Mouse (Mus musculus) frontal cortex, postnatal 10 days (tissue): ENCODE results near the gene Ptpn13.

Experiments used
- DNase-seq, 2 experiments: peaks; one replicate each; pipeline ENCODE4 v3.0.0; 2022; ENCODE audit warnings: low spot score in 2 of 2, mixed read lengths in 1 of 2

The Ptpn13 gene

DNA sequence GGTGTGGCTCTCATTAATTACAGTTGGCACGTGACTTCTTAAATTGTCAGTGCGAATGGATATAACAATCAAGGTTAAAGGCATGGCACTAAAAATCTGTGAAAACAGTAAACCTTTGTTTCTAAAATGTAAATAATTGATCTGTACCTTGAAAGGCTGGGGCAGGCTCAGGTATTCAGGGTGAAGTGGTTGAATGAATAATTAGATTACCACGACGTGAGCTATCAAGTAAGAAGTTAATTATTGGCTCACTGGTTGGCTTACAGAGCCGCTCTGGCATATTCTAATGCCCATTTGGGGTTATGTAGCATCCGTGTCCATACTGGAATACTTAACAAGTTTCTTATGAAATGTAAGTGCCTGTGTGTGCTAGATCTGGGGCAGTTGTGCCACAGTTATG, 92.6 kb downstream of the Ptpn13 start:
- DNase-seq: no peak

DNA sequence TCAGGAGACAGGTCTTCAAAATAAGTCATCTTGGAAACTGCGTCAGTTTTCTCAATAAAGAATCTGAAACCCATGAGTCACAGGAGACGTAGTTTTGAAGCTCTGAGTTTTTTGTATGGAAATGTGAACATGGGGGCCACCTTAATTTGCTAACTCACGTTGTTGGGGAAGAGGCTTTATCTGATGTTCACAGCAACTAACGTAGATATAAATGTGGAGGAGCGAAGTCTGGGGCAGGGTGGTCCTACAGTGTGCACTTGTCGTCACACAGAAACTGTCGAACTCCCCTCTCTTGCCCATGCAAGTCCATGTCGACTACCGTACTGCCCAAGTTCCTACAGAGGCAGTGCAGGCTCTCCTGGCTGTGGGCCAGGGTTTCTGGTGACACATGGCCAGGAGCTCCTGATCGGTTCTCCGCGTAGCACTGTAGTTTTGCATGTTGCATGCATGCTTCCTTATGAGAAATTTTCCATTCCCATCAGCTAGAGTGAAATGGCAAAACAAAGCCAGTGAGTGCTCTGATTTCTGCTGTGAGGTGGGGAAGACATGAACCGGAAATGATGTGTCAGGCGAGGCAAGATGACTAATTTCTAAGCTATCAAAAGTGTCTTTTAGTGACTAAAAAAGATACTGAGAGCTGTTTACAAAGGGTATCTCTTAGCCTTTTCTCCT, 93.9 kb downstream of the Ptpn13 start:
- no peak for DNase-seq

DNA sequence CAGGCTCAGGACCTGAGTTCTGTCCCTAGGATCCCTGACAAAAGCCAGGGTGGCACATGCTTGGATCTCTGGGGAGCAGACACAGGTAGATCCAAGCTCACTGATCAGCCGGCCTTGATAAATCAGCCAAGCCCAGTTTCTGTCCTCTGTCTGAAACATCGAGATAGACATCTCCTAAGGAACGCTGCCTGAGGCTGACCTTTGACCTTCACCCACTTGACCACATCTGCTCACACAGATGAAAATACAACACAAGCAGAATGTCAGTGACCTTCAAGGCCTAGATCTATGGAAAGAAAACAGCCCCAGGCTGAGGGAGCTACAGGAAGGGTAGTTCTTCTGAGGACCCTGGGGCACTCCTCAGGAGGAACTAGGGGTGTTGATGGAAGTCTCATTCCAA, 97.4 kb downstream of the Ptpn13 start:
- DNase-seq: no peak

DNA sequence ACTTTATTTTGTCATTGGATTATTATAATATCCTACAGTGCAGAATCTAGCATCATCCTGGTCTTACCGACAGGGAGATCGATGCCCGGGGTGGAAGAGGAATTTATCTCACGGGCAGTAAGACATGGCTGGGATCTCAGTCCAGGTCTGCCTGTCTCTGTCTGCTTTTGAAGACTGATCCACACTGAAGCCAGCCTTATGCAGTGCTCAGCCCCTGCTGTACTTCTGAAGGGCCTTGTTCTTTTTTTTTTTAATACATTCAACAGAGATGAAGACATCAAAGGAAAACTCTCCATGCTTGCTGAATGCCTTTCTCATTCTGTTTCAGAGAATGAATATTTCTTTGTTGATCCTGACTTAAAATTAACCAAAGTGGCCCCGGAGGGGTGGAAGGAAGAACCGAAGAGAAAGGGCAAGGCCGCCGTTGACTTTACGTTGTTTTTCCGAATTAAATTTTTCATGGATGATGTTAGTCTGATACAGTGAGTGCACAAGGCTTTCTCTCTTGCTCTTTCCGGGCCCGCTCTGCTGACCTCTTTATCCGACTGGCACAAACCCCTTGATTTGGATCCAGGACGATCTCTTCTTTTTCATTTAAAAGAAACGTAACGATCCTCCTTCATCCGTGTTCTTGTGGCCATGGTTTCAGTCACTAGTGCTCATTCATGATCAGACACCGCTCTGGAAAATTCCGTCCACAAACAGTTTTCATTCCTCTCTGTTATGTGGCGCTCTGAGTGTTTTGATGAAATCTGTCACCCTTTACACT, 101.9 kb downstream of the Ptpn13 start:
- no peak for DNase-seq

DNA sequence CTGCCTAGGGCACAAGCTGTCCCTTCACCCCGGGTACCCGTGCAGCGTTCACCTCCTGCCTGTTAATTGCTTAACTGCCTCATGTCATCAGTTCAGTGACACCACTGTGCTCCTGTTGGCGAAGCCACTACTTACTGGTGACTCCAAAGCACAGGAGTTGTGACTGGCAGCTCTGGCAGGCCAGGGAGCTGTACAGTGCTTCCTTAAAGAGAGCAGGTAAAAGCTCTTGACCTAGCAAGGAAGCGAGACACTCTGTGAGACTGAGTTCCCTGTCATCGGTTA, 102.4 kb downstream of the Ptpn13 start:
- no peak for DNase-seq

DNA sequence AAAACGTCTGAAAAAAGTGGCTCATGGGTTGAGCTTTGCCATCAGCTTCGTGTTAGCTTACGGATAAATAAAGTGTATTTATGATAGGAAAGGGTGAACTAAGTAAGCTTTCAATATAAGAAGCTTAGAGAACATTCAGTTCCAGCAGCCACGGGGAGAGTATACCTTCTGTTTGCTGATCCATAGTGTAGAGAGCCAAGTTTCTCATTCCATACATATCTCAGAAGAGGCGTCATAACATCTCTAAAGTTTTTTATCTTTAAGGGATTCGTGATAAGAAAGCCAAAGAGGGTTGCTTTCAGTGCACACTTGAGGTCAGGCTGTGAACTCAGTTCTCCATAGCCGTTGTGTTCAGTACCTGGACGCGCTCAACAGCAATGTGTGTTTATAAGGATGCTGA, 105.2 kb downstream of the Ptpn13 start:
- DNase-seq: no peak

DNA sequence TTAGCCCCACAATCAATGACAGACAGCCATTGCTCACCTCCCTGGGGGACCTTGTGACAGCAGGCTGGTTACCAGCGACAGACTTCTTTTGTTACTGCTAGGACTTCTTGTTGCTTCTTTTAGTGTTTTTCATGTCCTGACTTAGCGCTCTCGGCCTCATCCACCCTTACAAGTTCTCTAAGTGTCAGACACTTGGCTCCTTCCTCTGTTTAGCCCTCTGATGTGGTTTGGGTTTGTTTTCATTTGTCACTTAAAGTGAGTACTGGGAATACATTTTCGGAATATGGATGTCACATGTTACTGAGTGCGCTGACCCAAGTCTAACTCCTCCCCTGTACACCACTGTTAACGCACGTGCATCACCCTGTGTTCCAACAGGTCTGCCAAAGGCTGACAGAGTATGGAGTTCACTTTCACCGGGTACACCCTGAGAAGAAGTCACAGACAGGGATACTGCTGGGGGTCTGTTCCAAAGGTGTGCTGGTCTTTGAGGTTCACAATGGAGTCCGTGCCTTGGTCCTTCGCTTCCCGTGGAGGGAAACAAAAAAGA, 107.9 kb downstream of the Ptpn13 start:
- DNase-seq: no peak

DNA sequence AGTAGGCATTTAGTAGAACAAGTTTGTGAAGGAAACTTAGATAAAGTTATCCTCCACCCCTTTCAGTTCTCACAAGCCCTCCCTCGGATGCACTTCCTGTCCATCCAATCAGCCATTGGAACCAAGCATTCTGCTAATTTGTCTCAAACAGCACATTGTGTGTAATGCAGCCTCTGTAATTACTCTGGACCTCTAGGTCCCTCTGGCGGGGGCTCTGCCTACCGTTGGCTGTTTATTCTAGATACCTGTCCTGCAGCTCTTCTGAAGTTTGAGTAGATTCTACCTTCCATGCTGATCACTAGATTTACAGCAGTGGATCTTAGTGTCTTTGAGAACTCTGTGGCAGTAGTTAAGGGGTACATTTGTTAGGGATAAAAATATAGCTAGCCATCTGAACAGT, 109.5 kb downstream of the Ptpn13 start:
- no peak for DNase-seq

DNA sequence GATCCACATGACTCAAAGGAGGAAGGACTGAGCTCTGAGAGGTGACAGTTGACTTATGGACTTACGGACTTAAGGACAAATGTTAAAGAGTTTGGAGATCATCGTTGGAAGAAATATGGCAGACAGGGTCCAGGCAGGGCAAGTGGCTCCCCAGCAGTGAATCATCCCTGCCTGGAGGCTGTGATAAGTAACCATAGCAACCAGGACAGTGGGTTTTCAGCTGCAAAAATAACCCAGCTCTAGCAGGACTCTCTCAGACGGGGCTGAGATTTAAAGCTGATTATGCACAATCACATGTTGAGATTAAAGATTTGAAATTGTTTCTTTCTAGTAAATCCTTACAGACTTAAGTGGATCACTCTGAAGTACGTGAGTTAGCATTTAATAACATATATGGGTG, 112.4 kb downstream of the Ptpn13 start:
- DNase-seq: no peak

DNA sequence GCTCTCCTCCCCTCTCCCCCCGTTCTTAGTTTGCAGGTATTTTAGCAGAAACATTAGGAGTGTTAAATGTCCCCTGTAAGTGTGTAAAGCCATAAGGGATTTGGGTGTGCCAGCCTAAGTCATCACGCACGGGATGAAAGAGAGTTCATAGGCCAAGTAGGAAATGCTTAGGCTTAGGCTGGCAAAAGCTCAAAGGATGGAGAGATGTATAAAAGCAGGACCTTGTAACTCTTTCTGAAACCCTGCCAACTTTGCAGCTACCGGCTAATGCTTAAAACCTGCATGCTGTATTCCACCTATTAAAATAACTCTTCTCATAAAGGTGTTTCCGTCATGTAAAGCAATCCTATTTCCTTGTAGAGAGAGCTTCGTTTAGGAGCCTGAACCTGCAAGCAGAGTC, 115.6 kb downstream of the Ptpn13 start:
- DNase-seq: no peak

DNA sequence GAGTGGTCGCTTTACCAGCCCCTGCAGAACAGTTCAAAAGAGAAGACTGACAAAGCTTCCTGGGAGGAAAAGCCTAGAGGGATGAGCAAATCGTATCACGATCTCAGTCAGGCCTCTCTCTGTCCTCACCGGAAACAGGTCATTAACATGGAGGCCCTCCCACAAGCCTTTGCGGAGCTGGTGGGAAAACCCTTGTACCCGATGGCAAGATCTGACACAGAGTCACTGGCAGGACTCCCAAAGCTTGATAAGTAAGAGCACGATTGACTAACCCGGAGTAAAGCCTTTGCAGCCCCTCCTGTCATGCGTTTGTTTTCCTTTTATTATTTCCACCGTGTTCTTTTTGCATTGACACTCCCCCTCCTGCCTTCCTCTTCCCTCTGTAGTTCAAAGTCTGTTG, 116.1 kb downstream of the Ptpn13 start:
- DNase-seq: no peak

DNA sequence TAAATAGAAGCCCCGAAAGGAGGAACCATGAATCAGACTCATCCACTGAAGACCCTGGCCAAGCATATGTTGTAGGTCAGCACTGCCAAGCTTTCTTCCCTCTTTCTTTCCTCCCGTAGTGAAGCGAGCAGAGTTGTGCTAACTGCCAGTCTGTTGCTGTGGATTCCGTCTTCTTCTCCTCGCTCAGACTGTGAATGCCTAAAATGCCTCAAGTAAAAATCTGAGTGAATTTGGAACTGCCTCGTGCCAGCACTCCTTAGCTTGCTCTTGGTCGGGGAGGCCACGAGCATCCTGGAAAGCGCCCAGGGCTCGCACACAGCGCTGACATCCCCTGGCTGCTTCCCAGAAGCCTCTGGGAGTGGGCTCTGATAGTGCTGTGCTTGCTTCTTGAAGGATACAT, 116.5 kb downstream of the Ptpn13 start:
- DNase-seq: no peak

DNA sequence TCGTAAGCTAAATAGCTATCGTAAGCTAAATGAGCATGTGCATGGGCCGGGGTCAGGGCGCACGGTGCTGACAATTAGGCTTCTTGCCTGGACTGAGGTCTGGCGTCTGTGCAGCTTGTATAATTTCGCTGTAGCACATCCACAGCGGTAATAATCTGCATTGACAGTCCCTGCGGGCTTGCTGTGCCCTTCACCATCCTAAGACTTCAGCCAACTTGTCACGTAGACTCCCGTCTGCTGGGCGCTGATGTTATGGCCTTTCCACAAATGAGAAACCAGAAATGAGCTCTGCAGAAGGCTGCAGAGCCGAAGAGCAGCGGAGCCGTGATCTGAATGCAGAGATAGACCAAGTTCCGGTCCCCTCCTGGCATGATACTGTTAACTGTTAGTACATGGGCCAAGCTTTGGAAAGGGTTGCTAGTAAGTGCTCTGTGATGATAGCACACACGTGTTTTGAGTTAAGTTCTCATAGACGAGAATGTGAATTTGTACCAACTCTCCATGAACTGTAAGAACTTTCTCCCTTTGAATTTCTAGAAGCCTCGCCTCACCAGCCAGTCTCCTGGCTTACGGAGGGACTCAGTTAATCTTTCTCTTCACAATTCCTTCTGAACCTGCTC, 120.5 kb downstream of the Ptpn13 start:
- DNase-seq: no peak

DNA sequence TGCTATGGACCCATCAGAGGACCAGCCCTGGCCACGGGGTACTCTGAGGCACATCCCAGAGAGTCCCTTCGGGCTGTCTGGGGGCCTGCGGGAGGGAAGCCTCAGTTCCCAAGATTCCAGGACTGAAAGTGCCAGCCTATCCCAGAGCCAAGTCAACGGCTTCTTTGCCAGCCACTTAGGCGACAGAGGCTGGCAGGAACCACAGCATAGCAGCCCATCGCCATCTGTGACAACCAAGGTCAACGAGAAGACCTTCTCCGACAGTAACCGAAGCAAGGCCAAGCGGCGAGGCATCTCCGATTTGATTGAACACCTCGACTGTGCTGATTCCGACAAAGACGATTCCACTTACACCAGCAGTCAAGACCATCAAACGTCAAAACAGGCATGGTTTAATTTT, 129.8 kb downstream of the Ptpn13 start:
- no peak for DNase-seq

DNA sequence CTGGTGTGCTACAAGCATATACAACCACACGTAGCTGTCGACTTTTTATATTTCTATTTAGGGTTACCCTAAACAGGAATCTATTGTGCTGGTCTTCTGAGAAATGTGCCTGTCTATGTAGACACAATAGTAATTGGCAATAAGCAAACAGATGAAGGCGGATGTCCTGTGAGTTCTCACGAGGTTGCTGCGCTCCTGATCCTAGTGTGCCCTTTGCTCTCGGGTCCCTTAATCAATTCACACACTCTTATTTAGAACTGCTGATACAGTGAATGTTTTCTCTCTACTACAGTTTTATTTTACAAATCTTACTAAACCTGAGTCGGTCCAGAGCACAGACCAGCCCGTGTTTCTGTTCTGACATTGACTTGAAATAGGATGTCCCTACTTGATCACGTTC, 135.6 kb downstream of the Ptpn13 start:
- no peak for DNase-seq

DNA sequence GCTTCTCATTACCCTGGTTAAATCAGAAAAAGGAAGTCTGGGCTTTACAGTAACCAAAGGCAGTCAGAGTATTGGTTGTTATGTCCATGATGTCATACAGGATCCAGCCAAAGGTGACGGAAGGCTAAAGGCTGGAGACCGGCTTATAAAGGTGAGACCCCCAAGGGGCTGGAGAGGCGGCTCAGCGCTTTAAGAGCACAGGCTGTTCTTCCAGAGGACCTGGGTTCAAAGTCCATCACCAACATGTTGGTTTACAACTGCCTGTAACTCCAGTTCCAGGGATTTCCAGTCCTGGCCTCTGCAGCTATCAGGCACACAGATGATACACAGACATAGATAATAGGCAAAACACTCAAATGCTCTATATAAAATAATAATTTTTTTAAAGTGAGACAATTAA, 143.0 kb downstream of the Ptpn13 start:
- no peak for DNase-seq

DNA sequence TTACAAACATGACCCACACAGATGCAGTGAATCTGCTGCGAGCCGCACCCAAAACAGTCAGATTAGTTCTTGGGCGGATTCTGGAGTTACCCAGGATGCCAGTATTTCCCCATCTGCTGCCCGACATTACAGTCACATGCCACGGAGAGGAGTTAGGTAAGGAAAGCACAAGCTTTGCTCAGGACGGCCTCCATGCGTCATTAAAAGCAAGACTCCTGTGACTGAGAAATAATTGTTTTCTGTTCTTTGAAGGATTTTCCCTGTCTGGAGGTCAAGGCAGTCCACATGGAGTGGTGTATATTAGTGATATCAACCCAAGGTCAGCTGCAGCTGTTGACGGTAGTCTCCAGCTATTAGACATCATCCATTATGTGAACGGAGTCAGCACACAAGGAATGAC, 144.5 kb downstream of the Ptpn13 start:
- DNase-seq: no peak

DNA sequence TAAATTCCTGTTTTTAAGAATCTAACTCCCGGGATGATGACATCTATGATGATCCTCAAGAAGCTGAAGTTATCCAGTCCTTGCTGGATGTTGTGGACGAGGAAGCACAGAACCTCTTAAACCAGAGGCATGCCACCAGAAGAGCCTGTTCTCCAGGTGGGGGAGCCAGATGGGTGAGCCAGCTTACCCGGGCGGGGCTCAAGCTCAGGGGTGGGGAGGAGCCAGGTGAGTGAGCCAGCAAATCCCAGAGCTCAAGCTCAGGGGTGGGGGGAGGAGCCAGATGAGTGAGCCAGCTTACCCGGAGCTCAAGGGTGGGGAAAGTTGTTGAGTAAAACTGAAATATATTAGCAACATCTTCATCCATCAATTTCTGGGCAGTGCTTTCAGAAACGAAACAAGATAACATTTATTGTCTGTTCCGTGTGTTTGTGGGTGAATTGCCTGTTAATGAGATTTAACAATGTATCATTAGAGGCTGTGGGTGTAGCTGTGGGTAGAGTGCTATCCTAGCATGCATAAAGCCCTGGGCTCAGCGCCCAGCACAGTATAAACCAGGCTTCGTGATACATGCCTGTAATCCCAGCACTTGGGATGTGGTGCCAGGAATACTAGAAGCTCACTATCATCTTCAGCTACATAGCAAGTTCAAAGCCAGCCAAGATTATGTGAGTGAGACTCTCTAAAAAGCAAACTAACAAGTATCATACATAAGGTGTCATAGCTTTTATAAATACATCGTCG, 154.9 kb downstream of the Ptpn13 start:
- no peak for DNase-seq

DNA sequence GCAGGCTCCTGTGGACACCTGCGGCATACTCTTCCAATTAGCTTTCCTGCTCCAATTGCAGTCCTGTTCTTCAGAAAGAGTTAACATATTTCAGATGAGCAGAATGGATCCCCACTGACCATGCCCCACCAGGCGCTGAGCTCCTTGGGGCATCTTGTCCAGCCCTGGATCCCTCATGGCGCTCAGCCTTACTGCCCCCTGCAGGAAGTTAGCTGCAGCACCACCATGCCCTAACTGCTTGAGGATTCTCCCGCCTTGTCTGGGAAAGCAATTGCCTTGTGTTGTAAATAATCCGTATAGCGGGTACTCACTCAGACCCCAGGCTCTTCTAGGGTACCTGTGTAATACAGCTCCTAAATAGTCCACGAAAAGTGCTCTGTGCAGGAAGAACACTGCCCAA, 162.2 kb downstream of the Ptpn13 start:
- DNase-seq: no peak

DNA sequence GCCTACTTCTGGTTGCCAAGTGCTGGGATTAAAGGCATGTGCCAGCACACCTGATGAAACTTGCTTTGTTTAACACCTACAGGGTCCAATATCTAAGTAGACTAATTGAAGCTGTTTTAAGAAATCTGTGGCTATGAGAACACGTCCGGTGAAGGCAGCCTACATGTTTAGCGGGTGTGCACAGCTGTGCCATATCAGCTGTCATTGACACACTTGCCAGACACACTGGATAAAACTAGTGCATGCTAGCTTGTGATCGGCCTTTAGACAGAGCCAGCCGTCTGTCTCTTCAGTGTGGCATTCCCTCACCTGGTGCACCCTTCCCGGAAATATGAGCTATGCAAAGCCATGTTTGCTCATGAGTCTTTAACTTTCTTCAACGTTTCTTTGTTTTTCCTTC, 166.9 kb downstream of the Ptpn13 start:
- DNase-seq: no peak

DNA sequence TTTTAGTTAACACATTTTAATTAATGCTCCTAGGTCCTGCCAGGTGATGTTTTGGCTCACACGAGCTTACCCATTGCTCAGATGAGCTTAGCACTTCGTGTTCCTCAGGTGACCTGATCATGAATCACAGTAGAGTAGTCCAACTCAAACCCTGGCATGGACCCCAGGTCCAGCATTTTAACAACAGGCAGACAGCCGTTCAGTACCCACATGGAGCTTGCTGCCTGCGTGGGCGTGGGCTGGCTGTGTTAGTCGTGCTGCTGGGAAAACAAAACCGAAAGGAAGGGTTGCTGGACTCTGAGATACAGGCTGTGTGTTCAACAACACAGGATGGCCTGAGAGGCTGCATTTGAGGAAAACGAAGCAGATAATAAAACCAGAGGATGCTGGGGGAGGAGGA, 167.7 kb downstream of the Ptpn13 start:
- no peak for DNase-seq

DNA sequence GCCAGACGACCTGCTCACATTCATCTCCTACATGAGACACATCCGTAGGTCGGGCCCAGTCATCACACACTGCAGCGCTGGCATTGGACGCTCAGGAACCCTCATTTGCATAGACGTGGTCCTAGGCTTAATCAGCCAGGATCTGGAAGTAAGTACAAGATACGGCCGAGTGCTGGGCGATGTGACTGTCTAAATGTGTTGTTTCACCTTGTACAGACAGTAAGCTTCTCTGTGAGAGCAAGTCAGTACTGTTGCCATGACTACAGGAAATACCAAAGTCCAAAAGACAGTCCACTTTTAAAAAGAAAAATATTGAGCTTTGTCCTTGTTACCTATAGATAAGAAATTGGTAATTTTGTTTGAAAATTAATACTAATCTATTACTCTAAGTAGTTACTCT, 168.6 kb downstream of the Ptpn13 start:
- no peak for DNase-seq
